Mouse (Mus musculus) adrenal gland, postnatal 14 days (tissue): Measurements from ENCODE around the gene Hsd17b11. TPM values are rescaled to one million over a fixed set of nuclear protein-coding genes. Genes with fewer than 3 reads are reported as not detected.
"Not testable (repeated sequence)": the region's sequence is repeated elsewhere in the genome, so short reads cannot be mapped to it uniquely, and the experiment has no call there.

Experiments
- DNase-seq: peaks from one replicate; pipeline ENCODE4 v3.0.0; 2021; ENCODE audit warnings: mixed read lengths
- total RNA-seq: library from RNA; stranded (reverse); gene quantifications from 2 replicates; pipeline ENCODE4 v1.2.3, GENCODE M21; 2021

Hsd17b11 gene
- total RNA-seq, 1 experiment from 2014 or later: 60.5 TPM

GRCm38 (mm10) chr5:104035824-104036223 is 14.1 kb upstream of the Hsd17b11 start:
- DNase-seq: no peak

DNA sequence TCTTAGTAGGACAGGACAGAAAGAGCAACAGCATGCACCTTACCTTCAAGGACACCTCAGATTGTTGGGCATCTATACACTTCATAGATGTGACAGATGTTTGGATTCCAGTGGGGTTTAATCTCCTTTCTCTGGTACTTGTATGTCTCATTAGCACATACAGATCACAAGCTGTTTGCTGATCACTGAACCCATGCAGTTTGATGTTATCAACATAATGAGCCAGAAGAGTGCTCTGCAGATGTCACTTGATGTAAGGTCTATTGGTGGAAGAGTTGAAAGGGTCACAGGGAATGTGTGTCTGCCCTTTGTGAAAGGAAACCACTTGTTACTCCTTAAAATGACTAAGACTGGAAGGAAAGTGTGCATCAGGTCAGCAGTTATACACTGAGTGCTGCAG is 13.3 kb upstream of the Hsd17b11 start:
- no peak for DNase-seq

DNA sequence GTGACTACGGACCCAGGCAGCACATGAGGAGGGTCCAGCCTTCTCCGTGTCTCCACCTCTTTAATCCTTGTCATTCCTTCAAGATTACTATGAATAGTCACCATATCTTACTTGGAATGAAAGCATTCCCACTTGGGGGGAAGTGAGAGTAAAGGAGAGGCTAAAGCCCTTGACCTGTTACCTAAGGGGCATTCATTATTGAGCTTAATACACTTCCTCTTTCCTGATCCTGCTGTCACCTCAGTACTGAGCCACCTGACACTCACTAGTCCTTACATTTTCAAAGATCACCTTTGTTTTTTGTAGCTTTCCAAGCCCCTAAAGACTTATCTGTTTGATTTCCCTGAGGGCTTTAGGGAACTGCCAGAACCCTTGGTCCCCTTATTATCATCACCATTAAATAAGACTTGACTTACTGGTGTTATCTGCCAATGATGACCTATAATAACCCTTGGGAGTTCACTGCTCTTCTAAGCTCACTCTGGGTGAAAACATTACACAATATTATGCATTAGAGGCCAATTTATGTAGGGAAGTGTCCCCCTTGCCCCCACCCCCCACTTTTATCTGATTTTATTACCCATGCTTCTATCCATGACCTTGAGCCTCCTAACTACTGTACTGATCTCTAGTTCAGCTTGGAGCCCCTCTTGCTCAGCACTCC is 10.8 kb upstream of the Hsd17b11 start:
- DNase-seq: no peak

- peak; percentile 9 for DNase-seq
These were observed 3.6 kb upstream of the Hsd17b11 start for GRCm38 (mm10) chr5:104025245-104025854.

- DNase-seq: no peak
These were observed 3.0 kb upstream of the Hsd17b11 start for GRCm38 (mm10) chr5:104024762-104025161.

GRCm38 (mm10) chr5:104024193-104024592 is 2.5 kb upstream of the Hsd17b11 start:
- DNase-seq: not testable (repeated sequence)

- no peak for DNase-seq
These were observed 1.7 kb upstream of the Hsd17b11 start for GRCm38 (mm10) chr5:104023289-104024020.

DNA sequence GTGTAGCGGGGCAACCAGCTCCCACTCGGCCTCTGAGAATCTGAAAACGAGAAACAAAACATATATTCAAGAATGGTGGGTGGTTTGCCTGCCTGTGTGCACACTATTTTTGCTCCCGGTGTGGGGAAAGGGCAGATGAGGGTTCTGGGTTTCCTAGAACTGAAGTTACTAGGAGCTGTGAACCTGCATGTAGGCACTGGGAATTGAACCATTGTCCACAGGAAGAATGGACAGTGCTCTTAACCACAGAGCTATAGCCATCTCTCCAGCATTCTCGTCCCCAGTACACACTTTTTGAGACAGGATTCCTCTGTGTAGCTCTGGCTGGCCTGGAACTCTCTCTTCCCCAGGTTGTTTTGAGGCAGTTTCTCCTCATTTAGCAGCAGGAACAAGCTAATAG is 839 bp upstream of the Hsd17b11 start:
- DNase-seq: no peak

DNA sequence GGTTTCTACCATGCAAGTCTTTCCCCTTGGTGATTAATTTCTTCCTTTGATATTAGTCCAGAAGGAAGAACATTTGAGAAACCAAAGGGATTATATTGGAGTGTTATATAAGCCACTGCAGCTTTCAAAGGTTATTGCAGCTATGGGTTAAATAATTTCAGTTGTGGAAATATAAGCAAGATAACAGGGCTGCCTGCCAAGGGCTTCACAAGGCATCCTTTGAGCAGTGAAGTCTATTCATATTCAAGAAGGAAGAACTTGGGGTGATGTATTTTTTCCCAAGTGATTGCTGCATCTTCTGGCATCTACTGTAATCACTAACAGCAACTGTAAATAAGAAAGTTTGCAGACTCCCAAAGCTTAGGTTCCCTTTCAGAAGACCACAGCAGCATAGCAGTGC is 10.3 kb downstream of the Hsd17b11 start:
- no peak for DNase-seq

DNA sequence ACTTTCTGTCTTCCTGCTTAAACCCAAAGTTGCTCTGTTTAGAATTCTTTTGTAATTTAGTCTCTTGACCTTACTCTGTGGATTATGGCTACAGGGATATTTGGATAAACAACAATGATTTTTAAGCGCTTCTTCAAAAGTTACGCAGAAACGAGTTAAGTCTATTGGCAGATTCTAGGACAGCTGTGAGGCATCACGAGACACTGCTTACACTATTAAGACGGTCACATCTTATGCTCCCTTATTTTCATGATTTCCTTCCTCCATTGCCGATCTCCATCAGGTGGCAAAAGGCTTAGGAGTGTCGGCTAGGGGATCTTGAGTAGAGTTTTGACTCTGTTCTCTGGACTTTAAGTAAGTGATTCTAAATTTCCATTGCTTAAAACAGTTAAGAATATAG is 11.5 kb downstream of the Hsd17b11 start:
- DNase-seq: no peak

DNA sequence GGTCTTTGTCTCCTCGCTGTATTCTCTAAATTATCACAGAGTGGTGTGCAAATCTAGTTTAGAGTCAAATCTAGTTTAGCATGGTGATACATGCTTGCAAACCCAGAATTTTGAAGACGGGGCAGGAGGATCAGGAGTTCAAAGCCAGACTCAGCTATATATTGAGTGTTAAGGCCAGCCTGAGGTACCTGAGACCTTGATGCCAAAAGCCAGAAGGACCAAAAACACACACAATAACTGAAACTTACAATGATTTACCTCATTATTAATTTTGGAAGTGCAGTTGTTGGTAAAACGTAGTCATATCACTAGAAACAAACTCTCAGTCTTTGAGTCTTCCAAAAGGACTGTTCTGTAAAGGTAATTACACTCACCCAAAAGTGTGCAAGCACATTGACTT is 12.3 kb downstream of the Hsd17b11 start:
- DNase-seq: no peak

- DNase-seq: no peak
These were observed 13.9 kb downstream of the Hsd17b11 start for GRCm38 (mm10) chr5:104007801-104008200.

DNA sequence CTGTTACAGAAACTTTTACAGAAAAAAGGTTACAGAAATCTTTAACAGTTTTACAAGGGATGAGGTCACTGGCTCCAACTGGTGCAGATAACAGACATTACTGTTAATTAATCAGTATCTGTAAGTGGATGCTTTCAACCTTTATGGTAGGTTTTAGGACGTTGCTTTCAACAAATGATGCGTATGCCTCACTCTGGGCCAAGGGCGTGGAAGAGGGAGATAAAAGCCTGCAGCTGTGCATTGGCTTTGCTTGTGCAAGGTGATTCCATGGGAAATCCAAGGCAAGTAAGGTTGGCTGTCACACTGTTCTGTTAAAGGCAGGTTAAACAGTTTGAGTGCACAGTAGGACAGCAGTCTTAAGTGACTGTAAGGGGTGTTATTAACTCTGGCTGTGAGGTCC is 14.9 kb downstream of the Hsd17b11 start:
- DNase-seq: no peak

DNA sequence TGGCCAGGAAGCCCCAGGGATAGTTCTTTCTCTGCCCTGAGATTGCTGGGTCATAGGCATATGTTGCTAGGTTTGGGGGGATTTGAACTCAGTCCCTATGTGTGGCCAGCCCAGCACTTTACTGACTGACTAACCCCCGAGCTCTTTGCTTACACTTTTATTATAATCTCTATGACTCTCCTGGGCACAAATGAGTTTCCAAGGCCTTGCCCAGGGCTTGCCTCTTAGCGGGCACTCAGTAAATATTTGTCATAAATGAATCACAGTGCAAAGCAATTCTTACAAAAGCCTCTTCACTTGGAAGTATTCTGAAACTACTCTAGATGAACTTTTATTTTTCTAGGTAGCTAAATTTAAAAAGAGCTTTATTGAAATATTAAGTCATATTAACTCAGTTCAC is 17.8 kb downstream of the Hsd17b11 start:
- no peak for DNase-seq

DNA sequence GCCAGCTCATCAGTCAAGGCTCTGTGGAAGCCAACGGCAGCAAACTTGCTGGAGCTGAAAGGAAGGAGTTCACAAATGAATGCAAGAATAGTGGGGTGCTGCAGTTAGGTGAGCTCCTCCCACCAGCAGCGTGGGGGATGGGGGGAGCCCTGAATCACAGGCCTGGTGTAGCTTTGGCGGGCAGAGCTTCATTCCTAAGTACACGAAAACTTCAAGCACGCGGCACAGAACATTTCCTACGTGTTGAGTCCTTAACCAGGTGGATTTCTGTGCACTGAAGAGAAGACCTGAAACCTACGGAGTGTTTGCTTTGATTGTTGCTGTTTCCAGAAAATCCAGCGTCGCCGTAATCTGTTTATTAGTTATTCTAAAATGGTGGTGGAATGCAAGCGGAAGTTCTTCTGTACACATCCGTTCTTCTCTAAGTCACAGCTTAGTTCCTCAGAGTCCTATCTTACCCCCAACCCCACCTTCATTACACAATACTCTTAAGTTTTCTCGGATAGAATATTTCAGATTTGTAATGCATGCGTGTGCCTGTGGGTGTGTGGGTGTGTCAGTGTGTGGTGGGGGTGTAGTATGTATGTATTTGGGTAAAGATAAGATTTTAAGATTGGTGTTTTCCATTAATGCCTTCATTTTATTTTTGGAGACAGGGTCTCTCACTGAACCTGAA is 18.3 kb downstream of the Hsd17b11 start:
- no peak for DNase-seq

GRCm38 (mm10) chr5:104002549-104003255 is 19.0 kb downstream of the Hsd17b11 start:
- no peak for DNase-seq

DNA sequence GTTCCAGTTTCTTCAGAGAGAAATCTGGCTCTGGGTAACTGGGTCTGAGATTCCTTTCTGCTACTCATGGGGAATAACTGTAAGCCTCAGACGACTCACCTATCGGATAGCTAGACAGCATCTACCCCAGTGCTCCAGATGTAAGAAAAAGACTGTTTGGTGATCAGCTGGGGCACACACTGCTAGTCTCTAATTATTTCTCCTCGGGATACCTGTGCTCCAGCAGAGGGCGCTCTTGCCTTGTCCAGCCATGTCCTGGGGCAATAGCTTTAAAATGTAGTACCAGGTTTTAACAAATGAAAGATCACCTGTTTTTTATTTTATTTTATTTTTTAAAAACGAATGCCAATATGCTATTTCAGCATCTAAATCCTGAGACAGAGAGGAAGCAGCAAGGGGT is 22.0 kb downstream of the Hsd17b11 start:
- peak; percentile 88 for DNase-seq

GRCm38 (mm10) chr5:103998739-103999138 is 23.0 kb downstream of the Hsd17b11 start:
- peak; percentile 54 for DNase-seq

GRCm38 (mm10) chr5:103995181-103995580 is 26.5 kb downstream of the Hsd17b11 start:
- peak; percentile 34 for DNase-seq

- no peak for DNase-seq
These were observed 27.1 kb downstream of the Hsd17b11 start for GRCm38 (mm10) chr5:103994669-103995068.

GRCm38 (mm10) chr5:103993601-103994000 is 28.1 kb downstream of the Hsd17b11 start:
- no peak for DNase-seq

GRCm38 (mm10) chr5:103992831-103993230 is 28.9 kb downstream of the Hsd17b11 start:
- no peak for DNase-seq
